In the genomic region with DNA sequence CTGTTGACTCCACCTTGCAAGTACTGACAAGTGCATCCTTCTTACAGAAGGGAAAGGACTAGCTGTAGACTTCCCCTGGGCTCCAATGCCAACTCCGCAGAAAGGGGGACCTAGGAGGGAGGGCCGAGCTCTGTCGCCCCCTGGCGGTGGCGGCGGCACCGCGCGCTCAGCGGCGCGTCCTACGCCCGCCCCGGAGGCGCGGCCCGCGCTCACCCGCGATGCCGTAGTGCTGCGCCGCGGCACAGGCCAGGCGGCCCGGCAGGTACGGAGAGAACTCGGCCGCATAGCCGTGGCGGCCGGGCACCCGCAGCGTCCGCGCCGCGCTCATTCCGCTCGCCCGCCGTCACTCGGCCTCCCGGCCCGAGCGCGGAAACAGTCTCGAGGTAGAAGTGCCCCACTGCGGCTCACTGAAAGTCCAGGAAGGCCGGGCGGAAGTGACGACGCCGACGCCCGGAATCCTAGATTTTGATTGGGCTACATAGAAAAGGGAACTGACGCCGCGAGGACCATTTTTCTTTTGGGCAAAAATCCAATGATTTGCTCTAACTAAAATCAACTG, we compare ENCODE assay signal across 7 mouse cellular contexts. TPM values are rescaled to one million over a fixed set of nuclear protein-coding genes. Genes with fewer than 3 reads are reported as not detected.
DNase-seq lines count a peak whose midpoint lies in the region; ATAC-seq lines count a peak whose summit lies in the region.

A gene (minus strand): TSS at position 444 of the 559 bp plus-strand sequence.

- peaks cover 5% of the 10 kb centered on the region; the same call in 1 of the 2 replicates for H3K27me3 ChIP-seq in embryonic facial prominence, embryonic 10.5 days (replicated peaks; ENCODE audit: low read depth, poor library complexity, severe bottlenecking)
- no peaks in the 10 kb centered on the region for H3K27me3 ChIP-seq in limb, embryonic 10.5 days (ENCODE audit: low read depth, poor library complexity, severe bottlenecking)
- H3K27me3 ChIP-seq in midbrain, embryonic 14.5 days (ENCODE audit: control insufficient read depth, insufficient read depth, low read length), result no peaks in the 10 kb centered on the region

- no peaks in the 10 kb centered on the region for H3K9me3 ChIP-seq in embryonic facial prominence, embryonic 10.5 days
- no peaks in the 10 kb centered on the region for H3K9me3 ChIP-seq in limb, embryonic 10.5 days (replicated peaks)
- no peaks in the 10 kb centered on the region for H3K9me3 ChIP-seq in midbrain, embryonic 14.5 days (ENCODE audit: control insufficient read depth, low read length)

- DNase-seq in adrenal gland, postnatal 10 days, result peak; percentile 94
- peak; percentile 93 for DNase-seq in embryonic facial prominence, embryonic 10.5 days (ENCODE audit: low spot score)
- peak; percentile 94 for DNase-seq in kidney, adult 11 months
- DNase-seq in limb, embryonic 10.5 days (ENCODE audit: low spot score), result peak; percentile 93
- DNase-seq in midbrain, embryonic 14.5 days, result peak; percentile 98
- peak; percentile 82 to 88 for DNase-seq in spleen, adult 18-20 months

- WGBS in embryonic facial prominence, embryonic 10.5 days, result under 1% methylated on average over 60 of the region's 60 CpGs
- WGBS in limb, embryonic 10.5 days, result under 1% methylated on average over 60 of the region's 60 CpGs
- under 1% methylated on average over 50 of the region's 60 CpGs for WGBS in midbrain, embryonic 14.5 days

- peak within 1 kb of the TSS; percentile 98 for H3K27ac ChIP-seq in embryonic facial prominence, embryonic 10.5 days (replicated peaks)
- H3K27ac ChIP-seq in limb, embryonic 10.5 days, result peak within 1 kb of the TSS; percentile 98
- peak within 1 kb of the TSS; percentile 98 for H3K27ac ChIP-seq in midbrain, embryonic 14.5 days (replicated peaks; ENCODE audit: low read depth, low read length)

- H3K9ac ChIP-seq in midbrain, embryonic 14.5 days (replicated peaks; ENCODE audit: low read length), result peak within 1 kb of the TSS; percentile 79

- peak within 1 kb of the TSS; percentile 35 for H3K4me2 ChIP-seq in midbrain, embryonic 14.5 days (ENCODE audit: low read length)

- no peaks in the 10 kb centered on the region for H3K4me1 ChIP-seq in embryonic facial prominence, embryonic 10.5 days
- H3K4me1 ChIP-seq in limb, embryonic 10.5 days, result no peaks in the 10 kb centered on the region
- no peaks in the 10 kb centered on the region for H3K4me1 ChIP-seq in midbrain, embryonic 14.5 days (ENCODE audit: control insufficient read depth, insufficient read depth, low read length)

- H3K36me3 ChIP-seq in embryonic facial prominence, embryonic 10.5 days (replicated peaks), result 0 out of 2 replicates have a peak, but pooled peaks cover 2% of the 10 kb centered on the region
- no peaks in the 10 kb centered on the region for H3K36me3 ChIP-seq in limb, embryonic 10.5 days
- H3K36me3 ChIP-seq in midbrain, embryonic 14.5 days (ENCODE audit: control insufficient read depth, insufficient read depth, low read length), result no peaks in the 10 kb centered on the region

- peak within 1 kb of the TSS; percentile 81 for H3K4me3 ChIP-seq in embryonic facial prominence, embryonic 10.5 days
- peak within 1 kb of the TSS; percentile 83 for H3K4me3 ChIP-seq in limb, embryonic 10.5 days
- peak within 1 kb of the TSS; percentile 71 for H3K4me3 ChIP-seq in midbrain, embryonic 14.5 days (replicated peaks; ENCODE audit: low read depth, low read length)

- ATAC-seq in granulocyte monocyte progenitor cell, adult 5-6 weeks (replicated peaks; ENCODE audit: poor library complexity, severe bottlenecking), result peak; percentile 88
- peak; percentile 98 for ATAC-seq in midbrain, embryonic 14.5 days (ENCODE audit: low FRiP score, low TSS enrichment)

RNA-seq across cellular contexts. Expression of the gene that starts here (rescaled TPM):
- 10 to 100 TPM; 42.5 to 47.8 TPM for total RNA-seq in adrenal gland, postnatal 10 days (2021)
- 22.6 and 24.8 TPM in 2 replicates for polyA plus RNA-seq in embryonic facial prominence, embryonic 10.5 days (2016; fragmentation: Nextera tagmentation; extraction: Ambion mirVana)
- 22.6 and 34.9 TPM in 2 replicates for total RNA-seq in granulocyte monocyte progenitor cell, adult 5-6 weeks (2014; fragmentation: Nextera tagmentation)
- total RNA-seq in granulocyte monocyte progenitor cell, adult 5-6 weeks (2017), result 29.1 and 31.3 TPM in 2 replicates
- 19.1 and 19.3 TPM in 2 replicates for polyA plus RNA-seq in limb, embryonic 10.5 days (2016; fragmentation: Nextera tagmentation; extraction: Ambion mirVana)
- polyA plus RNA-seq in midbrain, embryonic 14.5 days (2014; fragmentation: Nextera tagmentation; extraction: Ambion mirVana), result 30.1 and 30.7 TPM in 2 replicates

Comparison
In these comparisons a context has a peak if more than half of its experiments do, and no peak if none do; other contexts are left out.
1. Peak in every context shown above with its lines: DNase-seq, ATAC-seq, H3K4me3 ChIP-seq and H3K27ac ChIP-seq.